Mouse (Mus musculus) kidney, embryonic 16.5 days (tissue): ENCODE measurements around the gene Fos. TPM values are rescaled to one million over a fixed set of nuclear protein-coding genes. Genes with fewer than 3 reads are reported as not detected.
A peak's percentile ranks its signal among the peaks of the same experiment; 100 is the strongest.

ENCODE experiments used
- ATAC-seq: fragments of 200-750 bp; cut with Nextera tagmentation; 2 replicates; pipeline ENCODE4 v1.8.0; 2017; ENCODE audit warnings: moderate TSS enrichment; ENCODE audit not compliant: low FRiP score, low TSS enrichment
- H3K27ac ChIP-seq: fragments of 300-500 bp; sonication (generic); 2 replicates; pipeline ENCODE4 v1.5.1; 2014; ENCODE audit warnings: low read length
- H3K27me3 ChIP-seq: fragments of 300-500 bp; sonication (generic); 2 replicates; pipeline ENCODE4 v1.6.1; 2014; ENCODE audit warnings: low read length, control low read depth, mixed read lengths; ENCODE audit not compliant: insufficient read depth
- H3K36me3 ChIP-seq: fragments of 300-500 bp; sonication (generic); 2 replicates; pipeline ENCODE4 v1.6.1; 2014; ENCODE audit warnings: low read length, control low read depth, mixed read lengths; ENCODE audit not compliant: insufficient read depth
- H3K4me1 ChIP-seq: fragments of 300-500 bp; sonication (generic); 2 replicates; pipeline ENCODE4 v1.6.1; 2014; ENCODE audit warnings: low read length, control low read depth, mixed read lengths; ENCODE audit not compliant: insufficient read depth
- H3K4me2 ChIP-seq: fragments of 300-500 bp; sonication (generic); replicated peaks from 2 replicates; pipeline ENCODE4 v1.6.1; 2014; ENCODE audit warnings: low read depth, low read length
- H3K4me3 ChIP-seq: fragments of 300-500 bp; sonication (generic); 2 replicates; pipeline ENCODE4 v1.5.1; 2014; ENCODE audit warnings: mild to moderate bottlenecking, low read length
- H3K9ac ChIP-seq: fragments of 300-500 bp; sonication (generic); replicated peaks from 2 replicates; pipeline ENCODE4 v1.6.1; 2014; ENCODE audit warnings: low read length
- H3K9me3 ChIP-seq: fragments of 300-500 bp; sonication (generic); 2 replicates; pipeline ENCODE4 v1.6.1; 2016; ENCODE audit warnings: low read length, control low read depth
- WGBS: fragments of 180-500 bp; shearing (Covaris S2); extraction: QIAGEN DNeasy Blood & Tissue Kit; methylation state at CpG from one replicate; pipeline ENCODE4 v1.1.7; 2014; 5-methylcytosine and 5-hydroxymethylcytosine counted together
- polyA plus RNA-seq: library from polyadenylated mRNA; unstranded; fragments of >200 nt; fragmentation: Nextera tagmentation; extraction: Ambion mirVana; gene quantifications from 2 replicates; pipeline ENCODE4 v1.2.1, GENCODE M21; 2015

Gene Fos
- polyA plus RNA-seq, result 2.7 and 3.5 TPM in 2 replicates

- WGBS, result under 1% methylated on average over 56 of the region's 56 CpGs
- Histone ChIP-seq H3K27me3 (peaks cover 21% of the 10 kb centered on the region), H3K27ac (peak within 1 kb of the TSS; percentile 79), H3K4me3 (peak within 1 kb of the TSS; percentile 64), H3K4me1 (peaks cover 31% of the 10 kb centered on the region), H3K9ac (peak within 1 kb of the TSS; percentile 65), H3K9me3 (no peaks in the 10 kb centered on the region), H3K36me3 (no peaks in the 10 kb centered on the region), H3K4me2 (peak within 1 kb of the TSS; percentile 93)
- ATAC-seq, result peak; percentile 88
Measured at GRCm38 (mm10) chr12:85473481-85474297, at the start of gene Fos. TSS of gene Fos (plus strand) at chr12:85473890.

- no peak for ATAC-seq
- Histone ChIP-seq H3K27me3 (no peaks in the 10 kb centered on the region), H3K4me2 (no peak overlapping the region), H3K27ac (no peak overlapping the region), H3K9ac (no peak overlapping the region), H3K9me3 (no peaks in the 10 kb centered on the region), H3K4me3 (no peak overlapping the region), H3K36me3 (no peaks in the 10 kb centered on the region), H3K4me1 (peaks cover 8% of the 10 kb centered on the region; the same call in 1 of the 2 replicates)
- WGBS, result 83% methylated on average over 11 of the region's 11 CpGs
Measured at GRCm38 (mm10) chr12:85425721-85426120, 48.0 kb upstream of the Fos start.

- WGBS, result 52% methylated on average over 10 of the region's 10 CpGs
- Histone ChIP-seq H3K4me3 (no peak overlapping the region), H3K27me3 (no peaks in the 10 kb centered on the region), H3K27ac (no peak overlapping the region), H3K9ac (no peak overlapping the region), H3K36me3 (no peaks in the 10 kb centered on the region), H3K4me2 (no peak overlapping the region), H3K9me3 (no peaks in the 10 kb centered on the region), H3K4me1 (peaks cover 8% of the 10 kb centered on the region; the same call in 1 of the 2 replicates)
- no peak for ATAC-seq
Measured at GRCm38 (mm10) chr12:85426126-85426525, 47.6 kb upstream of the Fos start.

- no peak overlapping the region for H3K27ac ChIP-seq
- no peaks in the 10 kb centered on the region for H3K27me3 ChIP-seq
- H3K9me3 ChIP-seq, result no peaks in the 10 kb centered on the region
- no peak overlapping the region for H3K4me2 ChIP-seq
- peaks cover 8% of the 10 kb centered on the region; the same call in 1 of the 2 replicates for H3K4me1 ChIP-seq
- no peak overlapping the region for H3K4me3 ChIP-seq
- no peaks in the 10 kb centered on the region for H3K36me3 ChIP-seq
- no peak overlapping the region for H3K9ac ChIP-seq
- no peak for ATAC-seq
- WGBS, result 48% methylated on average over 7 of the region's 7 CpGs
Measured at GRCm38 (mm10) chr12:85427802-85428201, 45.9 kb upstream of the Fos start.

GRCm38 (mm10) chr12:85429999-85430398, 43.7 kb upstream of the Fos start:
- no peak overlapping the region for H3K9ac ChIP-seq
- H3K9me3 ChIP-seq, result no peaks in the 10 kb centered on the region
- 55% methylated on average over 4 of the region's 4 CpGs for WGBS
- ATAC-seq, result no peak
- H3K27me3 ChIP-seq, result no peaks in the 10 kb centered on the region
- no peak overlapping the region for H3K27ac ChIP-seq
- no peak overlapping the region for H3K4me2 ChIP-seq
- no peaks in the 10 kb centered on the region for H3K36me3 ChIP-seq
- peaks cover 8% of the 10 kb centered on the region; the same call in 1 of the 2 replicates for H3K4me1 ChIP-seq
- no peak overlapping the region for H3K4me3 ChIP-seq

DNA sequence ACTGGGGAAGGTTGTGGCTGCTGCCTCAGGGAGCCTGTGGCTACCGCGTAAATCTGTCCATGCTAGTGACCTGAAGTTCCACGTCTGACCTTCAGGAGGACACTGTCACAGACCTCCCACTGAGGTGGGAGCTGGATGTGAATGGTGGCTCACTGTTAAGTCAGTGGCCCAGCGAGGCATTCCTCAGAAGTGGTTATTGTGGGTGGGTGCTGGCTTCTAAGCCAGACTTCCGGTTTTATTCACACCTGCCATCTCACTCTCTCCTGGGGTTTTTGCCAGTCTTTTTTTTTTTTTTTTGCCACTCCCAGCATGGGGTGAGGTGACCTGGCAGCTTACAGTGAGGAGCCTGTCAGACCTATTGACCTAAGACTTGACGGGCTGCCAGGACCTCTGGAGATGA, 43.3 kb upstream of the Fos start:
- no peaks in the 10 kb centered on the region for H3K36me3 ChIP-seq

DNA sequence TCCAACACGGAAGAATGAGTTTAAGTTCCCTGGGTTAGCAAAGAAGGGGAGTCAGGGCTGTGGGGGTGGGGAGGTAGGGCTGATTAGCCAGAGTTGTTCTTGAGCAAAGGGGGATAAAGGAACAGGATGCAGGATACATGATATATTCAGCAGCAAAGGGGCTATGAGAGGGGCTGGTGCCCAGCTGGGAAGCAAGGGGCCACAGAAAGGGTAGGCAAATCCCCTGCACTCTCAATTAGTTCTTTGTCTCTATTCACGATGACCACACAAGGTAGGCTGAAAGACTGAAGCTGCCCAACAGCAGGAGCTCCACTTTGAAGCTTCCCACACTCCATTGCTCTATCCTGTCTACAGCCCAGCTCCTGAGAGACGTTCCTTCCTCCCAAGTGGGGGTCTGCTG, 39.8 kb upstream of the Fos start:
- Histone ChIP-seq H3K4me2 (no peak overlapping the region), H3K4me3 (no peak overlapping the region), H3K27me3 (no peaks in the 10 kb centered on the region), H3K9ac (no peak overlapping the region), H3K36me3 (no peaks in the 10 kb centered on the region), H3K4me1 (peaks cover 14% of the 10 kb centered on the region; the same call in 1 of the 2 replicates), H3K9me3 (no peaks in the 10 kb centered on the region), H3K27ac (no peak overlapping the region)
- ATAC-seq, result no peak
- 29% methylated on average over 3 of the region's 3 CpGs for WGBS

More for the DNA sequence above, 43.3 kb upstream of the Fos start:
- no peaks in the 10 kb centered on the region for H3K27me3 ChIP-seq
- H3K4me1 ChIP-seq, result peaks cover 8% of the 10 kb centered on the region; the same call in 1 of the 2 replicates
- WGBS, result 23% methylated on average over 6 of the region's 6 CpGs
- no peak for ATAC-seq
- H3K4me3 ChIP-seq, result no peak overlapping the region
- H3K4me2 ChIP-seq, result no peak overlapping the region
- no peak overlapping the region for H3K9ac ChIP-seq
- no peaks in the 10 kb centered on the region for H3K9me3 ChIP-seq
- no peak overlapping the region for H3K27ac ChIP-seq

DNA sequence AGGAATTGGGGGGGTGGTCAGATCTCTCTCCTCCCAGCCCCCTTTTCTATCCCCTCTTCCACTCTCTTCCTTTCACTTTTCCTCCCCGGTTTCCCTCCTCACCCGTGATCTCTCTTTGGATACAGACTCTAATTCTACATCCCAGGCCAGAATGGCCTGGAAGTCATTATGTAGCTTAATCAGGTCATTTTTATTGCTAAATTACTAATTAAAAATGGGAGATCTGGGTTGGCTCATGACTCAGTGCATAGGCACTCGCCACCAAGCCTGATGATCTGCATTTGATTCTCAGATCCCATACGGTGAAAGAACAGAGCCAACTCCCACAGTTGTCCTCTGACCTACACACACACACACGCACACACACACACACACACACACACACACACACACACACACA, 39.2 kb upstream of the Fos start:
- peaks cover 14% of the 10 kb centered on the region; the same call in 1 of the 2 replicates for H3K4me1 ChIP-seq
- no peak overlapping the region for H3K4me3 ChIP-seq
- no peaks in the 10 kb centered on the region for H3K27me3 ChIP-seq
- no peak overlapping the region for H3K27ac ChIP-seq
- H3K9me3 ChIP-seq, result no peaks in the 10 kb centered on the region
- no peak overlapping the region for H3K4me2 ChIP-seq
- no peak overlapping the region for H3K9ac ChIP-seq
- 61% methylated on average over 5 of the region's 5 CpGs for WGBS
- no peaks in the 10 kb centered on the region for H3K36me3 ChIP-seq
- ATAC-seq, result no peak

DNA sequence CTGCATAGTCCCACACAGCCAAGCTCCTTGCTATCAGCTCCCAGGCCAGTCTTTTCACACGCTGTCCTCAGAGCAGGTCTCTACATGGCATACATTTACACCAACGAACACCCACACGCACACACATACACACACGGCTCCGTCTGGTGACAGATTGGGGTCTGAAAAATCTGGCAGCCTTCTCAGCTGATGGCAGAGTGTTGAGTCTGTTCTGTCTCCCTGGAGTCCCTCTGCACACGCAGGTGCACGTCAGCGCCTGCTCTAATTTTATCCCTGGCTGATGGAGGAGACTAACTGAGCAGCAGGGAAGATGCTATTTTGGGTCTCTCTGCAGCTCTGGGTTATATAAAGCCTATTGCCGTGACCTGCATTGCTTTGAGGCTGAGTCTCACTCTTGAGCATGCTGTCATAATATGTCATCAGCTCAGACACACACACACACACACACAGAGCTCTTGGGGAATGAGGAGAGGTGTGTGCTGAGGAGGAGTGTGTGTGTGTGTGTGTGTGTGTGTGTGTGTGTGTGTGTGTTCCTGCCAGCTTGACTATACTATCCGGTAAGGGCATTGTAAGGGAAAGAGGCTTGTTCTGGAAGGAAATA, 37.6 kb upstream of the Fos start:
- Histone ChIP-seq H3K36me3 (no peaks in the 10 kb centered on the region), H3K4me3 (no peak overlapping the region), H3K27me3 (no peaks in the 10 kb centered on the region), H3K27ac (no peak overlapping the region), H3K9ac (no peak overlapping the region), H3K4me2 (no peak overlapping the region), H3K9me3 (no peaks in the 10 kb centered on the region), H3K4me1 (peaks cover 6% of the 10 kb centered on the region; the same call in 1 of the 2 replicates)
- peak; percentile 49; the same call in 1 of the 2 replicates for ATAC-seq
- 66% methylated on average over 10 of the region's 10 CpGs for WGBS
